Mouse (Mus musculus) lung, embryonic 16.5 days (tissue): ENCODE measurements at regions not wholly inside any gene's neighbourhood (a gene's known extent, or its start where the extent isn't known, plus 50 kb on each side); places are given as distances from the start of the nearest gene placed in this dataset.

Source experiments
- ATAC-seq: fragments of 200-750 bp; cut with Nextera tagmentation; 2 replicates; pipeline ENCODE4 v1.8.0; 2017; ENCODE audit warnings: low read depth, mild to moderate bottlenecking, moderate library complexity
- H3K27ac ChIP-seq: fragments of 300-500 bp; sonication (generic); 2 replicates; pipeline ENCODE4 v1.5.1; 2014; ENCODE audit warnings: mild to moderate bottlenecking, control low read depth, low read length
- H3K27me3 ChIP-seq: fragments of 300-500 bp; sonication (generic); 2 replicates; pipeline ENCODE4 v1.6.1; 2014; ENCODE audit warnings: low read depth, low read length, mixed read lengths; ENCODE audit not compliant: control insufficient read depth, insufficient read depth
- H3K36me3 ChIP-seq: fragments of 300-500 bp; sonication (generic); 2 replicates; pipeline ENCODE4 v1.6.1; 2014; ENCODE audit warnings: low read length; ENCODE audit not compliant: control insufficient read depth, insufficient read depth
- H3K4me1 ChIP-seq: fragments of 300-500 bp; sonication (generic); replicated peaks from 2 replicates; pipeline ENCODE4 v1.6.1; 2014; ENCODE audit warnings: low read length, mixed read lengths; ENCODE audit not compliant: control insufficient read depth, insufficient read depth
- H3K4me2 ChIP-seq: fragments of 300-500 bp; sonication (generic); 2 replicates; pipeline ENCODE4 v1.6.1; 2014; ENCODE audit warnings: low read depth, low read length, control low read depth
- H3K4me3 ChIP-seq: fragments of 300-500 bp; sonication (generic); 2 replicates; pipeline ENCODE4 v1.5.1; 2014; ENCODE audit warnings: mild to moderate bottlenecking, low read length, control low read depth
- H3K9ac ChIP-seq: fragments of 300-500 bp; sonication (generic); 2 replicates; pipeline ENCODE4 v1.6.1; 2014; ENCODE audit warnings: low read length, control low read depth
- H3K9me3 ChIP-seq: fragments of 300-500 bp; sonication (generic); 2 replicates; pipeline ENCODE4 v1.6.1; 2016; ENCODE audit warnings: low read length; ENCODE audit not compliant: control insufficient read depth
- WGBS: fragments of 180-500 bp; shearing (Covaris S2); extraction: QIAGEN DNeasy Blood & Tissue Kit; methylation state at CpG from one replicate; pipeline ENCODE4 v1.1.7; 2014; 5-methylcytosine and 5-hydroxymethylcytosine counted together

DNA sequence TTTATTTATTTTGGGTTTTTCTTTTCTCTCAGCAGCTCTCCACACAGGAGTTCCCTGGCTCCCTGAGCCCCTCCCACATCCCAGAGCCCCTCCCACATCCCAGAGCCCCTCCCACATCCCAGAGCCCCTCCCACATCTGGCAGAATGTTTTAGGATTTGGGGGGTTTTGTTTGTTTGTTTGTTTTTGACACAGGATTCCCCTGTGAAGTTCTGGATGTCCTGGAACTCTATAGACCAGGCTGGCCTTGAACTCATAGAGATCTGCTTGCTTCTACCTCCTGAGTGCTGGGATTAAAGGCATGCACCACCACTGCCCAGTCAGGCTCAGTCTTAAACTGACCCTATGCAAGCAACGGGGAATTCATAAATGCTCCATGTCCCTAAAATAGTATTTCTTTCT, 100.2 kb downstream of the 1700001O22Rik start:
- 81% methylated on average over 1 of the region's 1 CpGs for WGBS
- H3K4me1 ChIP-seq, result peaks cover 33% of the 10 kb centered on the region

DNA sequence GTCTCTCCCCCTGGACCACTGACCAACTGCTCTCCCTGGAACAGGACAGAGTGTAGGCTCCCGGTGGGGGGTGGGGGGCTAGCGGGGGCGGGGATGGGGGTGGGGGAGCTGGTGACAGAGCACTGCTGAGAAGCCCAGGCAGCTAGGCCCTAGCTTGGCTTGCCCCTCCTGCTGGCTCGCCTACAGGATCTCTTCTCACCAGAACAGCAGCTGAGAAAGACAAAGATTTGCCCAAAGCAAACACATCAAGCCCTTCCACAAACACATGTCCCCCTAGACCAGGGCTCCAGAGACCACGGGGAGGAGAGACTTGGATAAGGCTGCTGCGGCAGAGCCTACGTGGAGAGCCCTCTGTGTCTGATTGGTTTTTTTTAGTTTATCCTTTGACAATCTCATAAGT, 100.8 kb downstream of the 1700001O22Rik start:
- peak overlapping the region; percentile 31 for H3K9ac ChIP-seq
- no peaks in the 10 kb centered on the region for H3K36me3 ChIP-seq
- no peaks in the 10 kb centered on the region for H3K27me3 ChIP-seq
- ATAC-seq, result peak; percentile 6; the same call in 1 of the 2 replicates
- no peak overlapping the region for H3K4me2 ChIP-seq
- no peaks in the 10 kb centered on the region for H3K9me3 ChIP-seq
- H3K4me3 ChIP-seq, result no peak overlapping the region
- peaks cover 33% of the 10 kb centered on the region for H3K4me1 ChIP-seq
- 13% methylated on average over 7 of the region's 7 CpGs for WGBS
- H3K27ac ChIP-seq, result peak overlapping the region; percentile 85

More for the DNA sequence above, 100.2 kb downstream of the 1700001O22Rik start:
- no peaks in the 10 kb centered on the region for H3K9me3 ChIP-seq
- no peak for ATAC-seq
- no peak overlapping the region for H3K4me2 ChIP-seq
- no peak overlapping the region for H3K4me3 ChIP-seq
- H3K9ac ChIP-seq, result no peak overlapping the region
- H3K36me3 ChIP-seq, result no peaks in the 10 kb centered on the region
- no peaks in the 10 kb centered on the region for H3K27me3 ChIP-seq
- peak overlapping the region; percentile 85 for H3K27ac ChIP-seq

GRCm38 (mm10) chr2:30700890-30701289, 102.6 kb downstream of the 1700001O22Rik start:
- 86% methylated on average over 2 of the region's 2 CpGs for WGBS
- no peak overlapping the region for H3K9ac ChIP-seq
- no peak overlapping the region for H3K4me3 ChIP-seq
- H3K4me1 ChIP-seq, result peaks cover 21% of the 10 kb centered on the region
- ATAC-seq, result no peak
- no peaks in the 10 kb centered on the region for H3K9me3 ChIP-seq
- no peak overlapping the region for H3K4me2 ChIP-seq
- H3K27me3 ChIP-seq, result no peaks in the 10 kb centered on the region
- no peak overlapping the region for H3K27ac ChIP-seq
- H3K36me3 ChIP-seq, result no peaks in the 10 kb centered on the region

GRCm38 (mm10) chr2:30700471-30700870, 103.0 kb downstream of the 1700001O22Rik start:
- peak overlapping the region; percentile 49 for H3K27ac ChIP-seq
- WGBS, result 95% methylated on average over 1 of the region's 1 CpGs
- H3K4me1 ChIP-seq, result peaks cover 24% of the 10 kb centered on the region
- ATAC-seq, result no peak
- H3K36me3 ChIP-seq, result no peaks in the 10 kb centered on the region
- no peak overlapping the region; the same call in 1 of the 2 replicates for H3K9ac ChIP-seq
- no peaks in the 10 kb centered on the region for H3K9me3 ChIP-seq
- H3K4me2 ChIP-seq, result no peak overlapping the region
- H3K4me3 ChIP-seq, result no peak overlapping the region
- H3K27me3 ChIP-seq, result no peaks in the 10 kb centered on the region

GRCm38 (mm10) chr2:30699797-30700454, 103.5 kb downstream of the 1700001O22Rik start:
- H3K27me3 ChIP-seq, result no peaks in the 10 kb centered on the region
- H3K27ac ChIP-seq, result peak overlapping the region; percentile 58
- 29% methylated on average over 6 of the region's 6 CpGs for WGBS
- peak overlapping the region; percentile 4; the same call in 1 of the 2 replicates for H3K4me2 ChIP-seq
- H3K4me1 ChIP-seq, result peaks cover 24% of the 10 kb centered on the region
- H3K4me3 ChIP-seq, result no peak overlapping the region
- peak; percentile 80 for ATAC-seq
- H3K9me3 ChIP-seq, result no peaks in the 10 kb centered on the region
- peak overlapping the region; percentile 34 for H3K9ac ChIP-seq
- H3K36me3 ChIP-seq, result no peaks in the 10 kb centered on the region

- H3K4me2 ChIP-seq, result no peak overlapping the region
- WGBS, result 67% methylated on average over 6 of the region's 6 CpGs
- H3K27me3 ChIP-seq, result no peaks in the 10 kb centered on the region
- H3K9ac ChIP-seq, result peak overlapping the region; percentile 39; the same call in 1 of the 2 replicates
- H3K4me1 ChIP-seq, result peaks cover 28% of the 10 kb centered on the region
- H3K36me3 ChIP-seq, result no peaks in the 10 kb centered on the region
- no peak for ATAC-seq
- peak overlapping the region; percentile 58 for H3K27ac ChIP-seq
- no peak overlapping the region for H3K4me3 ChIP-seq
- no peaks in the 10 kb centered on the region for H3K9me3 ChIP-seq
Measured at GRCm38 (mm10) chr2:30698758-30699535, 104.1 kb downstream of the Cstad start.

- Histone ChIP-seq H3K27me3 (no peaks in the 10 kb centered on the region), H3K27ac (no peak overlapping the region), H3K4me3 (no peak overlapping the region), H3K4me2 (no peak overlapping the region), H3K9ac (peak overlapping the region; percentile 54; the same call in 1 of the 2 replicates), H3K4me1 (peaks cover 34% of the 10 kb centered on the region), H3K36me3 (no peaks in the 10 kb centered on the region), H3K9me3 (no peaks in the 10 kb centered on the region)
- ATAC-seq, result no peak
- WGBS, result 74% methylated on average over 2 of the region's 2 CpGs
Measured at GRCm38 (mm10) chr2:30697851-30698250, 103.0 kb downstream of the Cstad start.

DNA sequence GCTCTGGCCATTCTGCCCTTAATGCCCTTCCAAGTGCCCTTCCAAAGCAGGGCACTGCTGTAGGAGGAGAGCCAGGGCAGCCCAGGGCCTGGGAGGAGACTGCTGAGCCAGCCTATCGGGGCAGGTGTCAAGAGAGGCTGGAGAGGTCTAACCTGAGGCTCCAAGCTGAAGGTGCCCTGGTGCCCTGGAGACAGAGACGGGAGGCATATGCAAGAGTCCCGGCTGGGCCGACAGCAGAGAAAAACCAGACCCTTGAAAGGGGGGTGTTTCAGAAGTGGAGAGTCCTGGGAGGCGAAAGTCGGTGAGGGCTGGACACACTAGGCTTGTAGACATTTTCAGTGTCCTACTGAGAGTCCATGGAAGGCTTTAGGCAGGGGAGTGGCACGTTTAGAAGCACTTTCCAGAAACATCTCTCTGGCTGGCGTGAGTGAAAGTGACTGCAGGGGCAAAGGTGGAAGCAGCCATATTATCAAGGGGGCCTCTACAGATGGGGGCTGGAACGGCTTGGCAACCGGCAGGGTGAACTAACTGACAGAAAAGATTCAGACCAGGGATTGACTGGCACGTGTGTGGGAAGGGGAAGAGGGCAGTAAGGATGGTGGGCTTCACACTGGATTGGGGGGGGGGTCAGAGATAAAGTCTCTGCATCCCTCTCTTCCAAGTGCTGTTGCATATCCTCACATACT, 101.1 kb downstream of the Cstad start:
- H3K4me2 ChIP-seq, result no peak overlapping the region
- no peaks in the 10 kb centered on the region for H3K27me3 ChIP-seq
- no peak overlapping the region for H3K4me3 ChIP-seq
- H3K9ac ChIP-seq, result 0 out of 2 replicates have a peak overlapping the region, but pooled peaks have one; percentile 44
- WGBS, result 41% methylated on average over 11 of the region's 11 CpGs
- no peaks in the 10 kb centered on the region for H3K36me3 ChIP-seq
- H3K27ac ChIP-seq, result peak overlapping the region; percentile 47; the same call in 1 of the 2 replicates
- H3K9me3 ChIP-seq, result peaks cover 3% of the 10 kb centered on the region
- no peak for ATAC-seq
- peaks cover 42% of the 10 kb centered on the region for H3K4me1 ChIP-seq

GRCm38 (mm10) chr2:30695041-30695440, 100.2 kb downstream of the Cstad start:
- Histone ChIP-seq H3K4me2 (no peak overlapping the region), H3K27me3 (no peaks in the 10 kb centered on the region), H3K9me3 (peaks cover 3% of the 10 kb centered on the region), H3K36me3 (no peaks in the 10 kb centered on the region), H3K9ac (no peak overlapping the region), H3K4me3 (no peak overlapping the region), H3K27ac (no peak overlapping the region), H3K4me1 (peaks cover 42% of the 10 kb centered on the region)
- WGBS, result 81% methylated on average over 1 of the region's 1 CpGs
- no peak for ATAC-seq
